In the genomic region with DNA sequence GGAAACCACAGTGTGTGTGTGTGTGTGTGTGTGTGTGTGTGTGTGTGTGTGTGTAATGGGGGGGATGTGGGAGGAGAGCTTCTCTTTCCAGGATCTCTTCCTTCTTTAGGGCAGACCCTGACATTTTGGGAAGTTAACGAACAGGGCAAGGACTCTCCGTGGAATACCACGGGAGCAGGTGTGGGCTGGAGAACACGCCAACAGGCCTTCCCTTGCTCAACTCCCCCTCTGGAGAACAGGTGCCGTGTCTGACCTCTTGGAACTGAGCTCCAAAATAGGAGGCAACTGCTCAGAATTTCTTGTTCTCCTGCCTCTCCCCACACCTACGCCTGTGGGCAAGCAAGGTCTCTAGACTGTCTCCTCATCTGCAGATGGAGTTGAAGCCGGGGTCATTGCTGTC, we compare ENCODE assay signal across 22 mouse cellular contexts. TPM values are rescaled to one million over a fixed set of nuclear protein-coding genes. Genes with fewer than 3 reads are reported as not detected.
"Had no signal": no experiment of that assay in that cellular context is flagged by ENCODE, and none has a peak within 500 bp of the region (broad histone marks: within the 10 kb centered on the region; RNA-seq: fewer than 3 reads in every experiment).

No protein-coding gene starts in this region.

- H3K4me3 ChIP-seq: liver, embryonic 12.5 days; midbrain, embryonic 12.5 days; neural tube, embryonic 12.5 days; stomach, embryonic 15.5 days had no signal

- H3K9ac ChIP-seq: liver, embryonic 12.5 days; liver, embryonic 14.5 days; lung, embryonic 14.5 days; midbrain, embryonic 12.5 days; neural tube, embryonic 12.5 days; stomach, embryonic 15.5 days had no signal

- H3K36me3 ChIP-seq: liver, embryonic 12.5 days; midbrain, embryonic 12.5 days; neural tube, embryonic 12.5 days; stomach, embryonic 15.5 days had no signal

- ATAC-seq: liver, embryonic 12.5 days had no signal

- H3K9me3 ChIP-seq: liver, embryonic 12.5 days; midbrain, embryonic 12.5 days; neural tube, embryonic 12.5 days; stomach, embryonic 15.5 days had no signal

- H3K4me2 ChIP-seq: liver, embryonic 12.5 days; lung, embryonic 14.5 days; neural tube, embryonic 12.5 days; stomach, embryonic 15.5 days had no signal

- DNase-seq: lung, adult 18-20 months; lung, embryonic 14.5 days; lung, postnatal 14 days; lung, postnatal 36 days; midbrain, embryonic 14.5 days; right cerebral cortex, postnatal 14 days; thymus, adult 2 months; thymus, postnatal 25 days; thymus, postnatal 4 days had no signal

- H3K27ac ChIP-seq: liver, embryonic 12.5 days; liver, embryonic 14.5 days; neural tube, embryonic 12.5 days; stomach, embryonic 15.5 days; stomach, postnatal 0 days had no signal

RNA-seq across cellular contexts. Expression of a gene that starts 4.1 kb away (rescaled TPM):
- total RNA-seq: megakaryocyte, adult 5-6 weeks; megakaryocyte-erythroid progenitor cell, adult 5-6 weeks; neutrophil, adult 5-6 weeks had no signal
- polyA plus RNA-seq: liver, embryonic 12.5 days; liver, embryonic 14.5 days; liver, embryonic 16.5 days; neural tube, embryonic 14.5 days; spleen, adult 2 months; stomach, embryonic 15.5 days; stomach, postnatal 0 days; urinary bladder, adult 2 months had no signal
